Mouse (Mus musculus) heart, adult 8-10 months (tissue): ENCODE data around the gene Apcs. TPM values are rescaled to one million over a fixed set of nuclear protein-coding genes. Genes with fewer than 3 reads are reported as not detected.

Experiments used
- DNase-seq: peaks from one replicate; pipeline ENCODE4 v3.0.0; 2022; ENCODE audit warnings: low spot score
- total RNA-seq, 4 experiments: library from RNA; stranded (reverse); gene quantifications; 2 replicates each; pipeline ENCODE4 v1.2.4; 2022

Apcs gene
- not detected for total RNA-seq

- no peak for DNase-seq
Measured at GRCm38 (mm10) chr1:172894777-172895357, at the start of gene Apcs. Gene Apcs (minus strand): TSS chr1:172895041.

GRCm38 (mm10) chr1:172932197-172932596 is 37.4 kb upstream of the Apcs start:
- no peak for DNase-seq

DNA sequence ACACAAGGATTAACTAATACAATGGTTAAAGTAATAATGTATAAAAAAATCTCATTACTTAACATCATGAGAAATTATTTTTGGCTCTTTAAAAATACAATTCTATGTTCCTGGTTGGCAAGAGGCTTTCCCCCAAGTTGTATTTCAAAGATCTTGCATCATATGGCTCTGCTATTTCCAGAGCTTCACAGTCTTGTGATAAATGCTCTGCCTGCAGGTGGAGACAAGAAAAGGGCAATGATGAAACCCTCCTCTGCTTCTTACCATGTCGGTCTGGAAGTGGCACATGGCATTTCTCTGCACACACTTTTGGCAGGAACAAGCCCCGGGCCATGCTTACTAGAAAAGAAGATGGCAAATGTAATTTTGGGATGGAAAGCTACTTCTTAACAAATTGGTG is 23.6 kb upstream of the Apcs start:
- no peak for DNase-seq

DNA sequence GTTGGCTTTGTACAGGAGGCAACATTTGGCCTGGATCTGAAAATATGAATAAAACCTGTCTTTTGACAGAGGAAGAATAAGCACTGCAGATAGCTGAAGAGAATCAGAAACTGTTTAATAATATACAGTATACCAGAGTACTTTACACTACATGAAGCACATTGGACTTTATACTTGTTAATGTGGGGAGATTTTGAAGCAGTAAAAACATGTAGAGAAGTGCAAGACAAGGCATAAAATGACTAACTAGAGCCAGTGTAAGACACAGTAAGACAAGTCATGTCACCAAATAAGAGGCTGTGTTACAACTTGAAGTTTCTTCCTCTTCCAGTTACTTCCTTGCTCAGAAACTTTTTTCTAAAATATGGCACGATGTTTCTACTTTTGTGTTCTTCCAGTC is 22.3 kb upstream of the Apcs start:
- DNase-seq: no peak

- no peak for DNase-seq
Measured at GRCm38 (mm10) chr1:172903313-172903712, 8.5 kb upstream of the Apcs start.

DNA sequence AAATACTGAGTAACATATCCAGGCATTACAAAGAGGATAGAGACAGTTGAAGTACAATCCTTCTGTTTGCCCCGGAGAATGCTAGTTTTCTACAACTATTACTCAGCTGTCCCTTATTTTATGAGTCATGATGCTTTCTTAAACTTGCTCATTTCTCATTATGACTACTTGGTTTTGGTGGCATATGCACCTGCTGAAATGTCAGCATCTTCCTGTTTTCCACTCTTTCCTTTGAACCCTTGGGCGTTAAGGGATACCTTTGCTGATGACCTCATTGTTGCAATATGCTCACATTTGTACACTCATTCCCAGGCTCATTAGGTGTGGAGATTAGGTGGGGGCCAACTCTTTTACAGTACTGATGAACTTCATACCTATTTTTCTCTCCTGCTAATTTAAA is 594 bp upstream of the Apcs start:
- no peak for DNase-seq

GRCm38 (mm10) chr1:172876675-172877074 is 18.2 kb downstream of the Apcs start:
- no peak for DNase-seq

DNA sequence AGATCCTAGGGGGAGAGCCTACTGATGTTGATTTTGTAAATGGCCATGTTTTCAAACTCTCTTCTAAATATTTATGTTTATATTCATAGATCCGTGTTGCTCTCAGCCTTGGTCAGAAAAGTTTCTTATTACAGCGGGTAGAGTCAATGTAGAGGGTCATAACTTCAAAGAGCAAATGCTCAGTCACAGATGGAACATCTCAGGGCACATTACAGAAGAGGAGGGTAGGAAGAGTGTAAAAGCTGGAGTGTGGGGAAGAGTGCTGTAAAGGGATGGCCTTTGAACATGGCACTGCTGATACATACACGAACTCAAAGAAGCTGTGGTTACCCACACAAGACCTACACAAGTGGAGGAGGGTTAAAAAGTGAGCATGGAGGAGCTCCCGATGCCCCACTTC is 19.6 kb downstream of the Apcs start:
- DNase-seq: no peak

- no peak for DNase-seq
Measured at GRCm38 (mm10) chr1:172848171-172848570, 46.7 kb downstream of the Apcs start.

- DNase-seq: no peak
Measured at GRCm38 (mm10) chr1:172847044-172847761, 47.6 kb downstream of the Apcs start.

Other genes starting within 250 kb of the Apcs start
- not detected for gene Crp, start 197.0 kb downstream of the Apcs start, total RNA-seq
- gene Olfr16, start 55.4 kb upstream of the Apcs start, total RNA-seq: not detected
- not detected for gene Olfr1408, start 242.3 kb upstream of the Apcs start, total RNA-seq